Mouse (Mus musculus) layer of hippocampus, adult 9-10 months (tissue): ENCODE results near the gene Arrdc4.

Experiments
- DNase-seq: peaks from one replicate; pipeline ENCODE4 v3.0.0; 2022; ENCODE audit warnings: low spot score

The Arrdc4 gene

DNA sequence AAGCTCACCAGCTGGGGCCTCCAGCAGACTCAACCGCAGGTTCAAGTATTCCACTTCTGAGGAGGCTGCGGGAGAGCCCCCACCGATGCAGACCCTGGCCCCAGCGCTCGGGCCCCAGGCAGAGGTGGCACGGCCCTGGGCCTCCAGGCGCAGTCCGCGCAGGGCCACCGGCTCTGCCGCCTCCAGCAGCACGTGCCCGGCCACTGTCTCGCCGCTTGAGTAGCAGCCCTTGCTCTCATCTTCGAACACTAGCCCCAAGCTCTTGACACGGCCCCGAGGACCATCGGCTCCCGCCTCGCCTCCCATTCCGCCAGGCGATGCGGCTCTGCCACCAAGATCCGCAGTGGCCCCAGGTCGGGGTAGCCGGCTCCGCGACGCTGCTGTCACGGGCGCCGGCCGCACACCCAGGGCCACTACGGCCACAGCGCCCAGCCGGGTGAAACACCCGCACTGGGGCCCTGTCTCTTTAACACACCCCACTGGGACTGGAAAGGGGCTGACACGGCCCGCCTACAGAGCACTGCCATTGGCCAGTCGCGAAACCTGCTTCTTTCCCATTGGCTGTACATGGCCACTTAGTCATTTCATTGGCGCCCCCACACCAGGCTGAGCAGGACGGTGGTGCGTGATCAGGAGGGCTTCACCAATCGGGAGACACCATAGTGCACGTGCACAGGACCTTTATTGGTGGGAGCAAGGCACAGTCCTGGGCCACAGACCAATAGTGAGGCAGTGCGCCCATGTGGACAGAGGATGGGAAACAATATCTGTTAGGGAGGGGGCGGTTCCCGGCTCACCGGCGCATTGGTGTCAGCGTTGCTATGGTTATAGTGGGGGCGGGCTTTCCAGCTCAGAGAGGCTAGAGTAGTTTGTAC lies at the start of gene Arrdc4:
Arrdc4 (minus strand) TSS at position 481 of the 875 bp plus-strand sequence.
- peak; percentile 99 for DNase-seq

DNA sequence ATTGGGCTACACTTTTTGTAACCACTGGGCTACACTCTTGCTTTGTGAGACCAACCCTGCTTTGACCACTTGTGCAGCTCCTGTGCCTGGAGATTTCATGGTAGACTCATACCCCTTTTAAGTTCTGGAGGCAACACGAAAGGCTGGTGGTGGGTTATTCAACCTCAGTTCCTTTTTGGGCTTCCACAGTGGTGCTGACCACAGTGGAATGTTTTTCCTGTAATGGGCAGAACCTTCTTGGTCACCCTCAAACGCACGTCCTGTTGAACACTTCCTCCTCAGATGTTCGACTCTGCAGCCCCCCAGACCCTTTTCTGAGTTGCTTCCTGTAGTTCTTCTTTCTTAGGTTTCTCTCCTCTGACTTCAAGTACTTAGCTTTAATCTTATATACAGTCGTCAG lies 46.5 kb upstream of the Arrdc4 start:
- DNase-seq = no peak

DNA sequence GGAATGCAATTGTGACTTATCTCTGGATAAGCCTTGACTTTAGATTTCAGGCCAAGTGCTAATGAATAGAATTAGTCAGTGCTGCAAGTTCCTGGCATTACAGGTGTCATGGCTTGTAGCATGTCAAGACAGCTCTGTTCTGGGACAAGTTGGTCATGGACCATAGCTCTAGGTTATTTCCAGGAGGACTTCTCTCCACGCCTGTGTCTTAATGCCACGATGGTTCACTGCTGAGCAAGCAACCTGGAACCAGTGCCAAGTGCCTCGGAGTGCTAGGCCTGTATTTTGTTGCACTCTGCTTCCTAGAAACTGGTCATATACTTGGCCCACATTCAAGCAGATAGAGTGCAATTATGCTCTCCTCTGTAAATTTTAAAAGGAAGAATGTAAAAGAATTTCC lies 39.7 kb upstream of the Arrdc4 start:
- no peak for DNase-seq

DNA sequence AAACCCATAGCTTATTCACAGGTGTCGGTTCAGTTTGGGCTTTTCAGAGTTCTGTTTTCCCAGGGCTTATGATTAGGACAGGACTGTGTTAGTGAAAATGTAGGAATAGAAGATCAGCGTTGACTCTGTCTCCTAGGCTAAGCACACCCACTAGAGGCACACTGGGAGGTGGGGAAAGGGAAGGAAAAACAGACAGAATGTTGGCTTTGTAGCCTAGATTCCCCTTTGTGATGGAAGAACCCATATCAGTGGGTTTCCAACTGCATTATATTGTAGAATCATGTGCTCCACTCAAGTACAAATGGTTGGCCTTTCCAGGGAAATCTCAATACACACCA lies 22.7 kb upstream of the Arrdc4 start:
- DNase-seq = no peak

DNA sequence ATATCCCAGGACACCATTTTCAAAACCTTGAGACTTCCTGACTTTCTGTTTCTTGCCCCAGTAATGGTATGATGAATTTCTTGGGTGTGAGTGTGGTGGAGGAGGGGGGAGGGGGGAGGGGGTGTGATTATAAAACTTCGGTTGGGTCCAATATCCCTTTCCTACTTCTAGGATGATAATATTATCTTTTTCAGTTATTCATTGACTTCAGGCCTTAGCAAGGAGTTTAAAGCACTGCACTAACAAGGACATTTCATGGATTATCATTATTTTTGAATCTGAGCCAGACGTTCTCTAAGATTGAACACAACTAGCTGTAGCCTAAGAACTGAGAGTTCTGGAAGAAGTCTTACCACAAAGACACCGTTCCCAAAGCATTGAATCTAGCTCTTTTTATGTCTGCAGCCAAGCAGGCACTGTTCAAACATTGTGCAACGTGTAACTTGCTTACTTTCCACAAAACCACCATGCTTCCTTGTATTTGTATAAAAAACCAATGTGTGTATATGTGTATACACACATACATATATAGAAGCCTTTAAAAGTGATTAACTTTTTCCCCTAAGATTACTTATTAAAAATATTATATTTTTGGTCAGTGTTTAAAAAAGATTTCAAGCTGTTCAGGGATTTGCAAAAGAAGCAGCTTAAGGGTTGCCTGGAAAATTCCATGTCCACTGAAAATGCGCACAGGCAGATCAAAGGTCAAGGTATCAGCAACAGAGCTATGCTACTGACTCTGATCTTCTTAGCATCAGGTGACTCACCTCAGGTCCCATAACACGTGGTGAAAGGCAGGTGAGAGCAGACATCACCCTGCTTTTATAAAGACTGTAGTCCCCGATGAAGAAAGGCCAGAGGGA lies 22.1 kb upstream of the Arrdc4 start:
- no peak for DNase-seq

DNA sequence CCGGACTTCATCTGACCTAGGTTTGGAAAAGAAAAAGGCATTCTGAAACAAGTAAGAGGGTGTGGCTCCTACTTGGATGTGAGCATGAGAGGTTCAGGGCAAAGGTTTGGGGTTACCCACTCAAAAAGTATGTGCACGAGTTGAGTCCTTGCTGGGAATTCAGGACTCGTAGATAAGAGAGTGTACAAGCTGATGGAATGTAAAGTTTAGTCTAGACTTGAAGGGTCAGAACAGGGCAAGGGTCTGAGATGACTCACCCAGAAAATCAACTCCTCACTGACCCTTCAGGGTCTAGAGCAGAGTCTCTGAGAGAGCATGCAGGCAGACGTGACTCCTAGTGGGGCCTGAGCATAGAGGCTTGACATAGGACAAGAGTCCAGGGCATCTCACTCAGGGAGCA lies 16.9 kb upstream of the Arrdc4 start:
- no peak for DNase-seq

DNA sequence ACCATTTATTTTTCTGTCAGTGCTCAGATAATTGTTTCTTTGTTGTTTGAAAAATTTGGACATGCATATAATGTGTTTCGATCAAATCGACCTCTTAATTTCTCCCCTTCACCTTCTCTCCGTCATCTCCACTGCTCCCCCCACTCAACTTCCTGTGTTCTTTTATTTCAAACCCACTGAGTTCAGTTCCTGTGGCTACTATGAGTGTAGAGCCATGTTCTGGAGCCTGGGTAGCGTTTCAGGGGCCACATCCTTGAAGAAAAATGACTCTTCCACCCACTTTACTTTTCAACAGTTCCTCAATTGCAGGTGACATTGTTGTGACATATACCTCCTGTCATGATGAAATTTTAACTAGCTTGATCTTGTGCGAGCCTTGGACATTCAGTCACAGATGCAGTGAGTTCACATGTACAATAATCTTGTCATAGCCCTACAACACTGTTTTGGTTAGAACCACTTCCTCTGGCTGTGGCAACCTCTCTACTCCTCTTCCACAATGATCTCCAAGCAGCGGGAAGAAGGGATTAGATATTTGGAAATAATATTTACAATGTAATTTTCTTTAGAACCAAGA lies 10.2 kb upstream of the Arrdc4 start:
- DNase-seq = no peak

DNA sequence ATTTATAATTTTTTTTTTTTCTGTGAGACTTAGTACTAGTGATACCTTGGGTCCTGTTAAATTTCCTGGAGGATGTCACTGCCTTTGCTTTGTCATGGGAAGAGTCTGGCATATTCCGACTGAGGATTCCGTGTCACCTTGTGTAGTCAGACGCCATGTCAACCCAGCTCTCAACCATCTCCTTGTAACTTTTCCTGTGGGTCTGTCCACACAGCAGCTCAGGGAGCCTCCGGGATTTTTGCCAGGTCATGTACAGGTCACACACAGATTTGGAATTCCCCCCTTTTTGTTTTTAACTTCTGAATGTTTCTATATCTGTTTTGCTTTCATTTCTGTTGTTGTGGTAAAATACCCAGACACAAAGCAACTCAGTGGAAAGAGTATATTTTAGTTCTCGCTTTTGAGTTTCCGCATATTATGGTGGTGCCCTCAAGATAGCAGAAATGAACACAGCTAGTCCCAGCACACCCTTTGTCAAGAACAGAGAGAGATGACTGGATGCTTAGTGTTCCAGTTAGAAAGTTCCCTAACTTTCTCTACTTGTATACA lies 7.7 kb upstream of the Arrdc4 start:
- no peak for DNase-seq

DNA sequence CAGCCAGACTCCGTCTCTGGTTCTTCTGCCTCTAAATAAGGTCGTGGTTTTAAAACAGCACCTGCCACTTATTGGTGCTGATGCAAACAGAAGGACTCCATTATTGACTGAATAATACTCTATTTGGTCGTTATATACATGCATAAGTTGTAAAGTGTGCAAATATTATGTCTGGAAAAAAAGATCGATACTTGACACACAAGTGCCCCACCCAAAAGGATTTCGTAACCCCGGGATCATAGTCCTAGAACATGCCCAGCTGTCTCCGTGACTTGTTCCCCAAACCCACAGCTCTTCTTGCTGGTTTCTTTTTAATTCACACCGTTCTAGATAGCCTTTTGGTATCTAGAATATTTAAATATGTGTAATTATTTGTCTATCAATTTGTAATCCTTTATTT lies 878 bp upstream of the Arrdc4 start:
- DNase-seq = no peak

DNA sequence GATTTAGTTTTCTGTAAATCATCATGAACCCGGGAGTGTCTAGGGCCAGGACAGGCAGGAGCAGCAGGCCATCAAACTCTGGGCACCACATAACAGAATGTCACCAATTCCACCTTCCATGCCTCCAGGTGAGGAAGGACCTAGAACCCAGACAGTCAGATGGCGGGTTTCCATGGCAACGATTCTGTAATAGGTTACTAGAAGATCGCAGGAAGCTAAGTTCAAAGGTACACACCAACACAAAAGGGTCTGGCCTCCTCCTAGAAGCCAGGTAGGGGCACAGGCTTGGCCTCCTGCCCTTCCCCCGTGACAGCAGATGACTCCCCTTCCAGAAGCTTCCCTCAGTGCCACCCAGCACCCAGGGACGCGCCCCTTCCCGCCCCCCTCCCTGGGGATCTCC lies 680 bp downstream of the Arrdc4 start:
- DNase-seq = no peak

DNA sequence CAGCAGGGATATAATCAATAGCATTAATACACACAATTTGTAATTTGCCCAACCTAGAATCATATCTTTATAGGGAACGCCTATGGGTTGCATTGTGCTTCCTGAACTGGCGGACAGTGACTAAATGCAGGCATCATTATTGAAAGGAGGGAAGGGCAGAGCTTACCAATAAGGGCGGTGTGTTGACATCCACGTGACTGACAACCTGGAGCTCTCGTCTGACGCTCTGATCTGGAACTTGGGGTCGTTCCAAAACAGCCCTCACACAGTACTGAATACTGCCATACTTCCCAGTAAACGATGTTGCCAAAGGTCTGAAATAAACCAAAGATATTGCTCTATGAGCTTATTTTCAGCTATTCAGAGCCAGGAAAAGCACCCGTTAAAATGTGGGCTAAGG lies 4.4 kb downstream of the Arrdc4 start:
- no peak for DNase-seq

DNA sequence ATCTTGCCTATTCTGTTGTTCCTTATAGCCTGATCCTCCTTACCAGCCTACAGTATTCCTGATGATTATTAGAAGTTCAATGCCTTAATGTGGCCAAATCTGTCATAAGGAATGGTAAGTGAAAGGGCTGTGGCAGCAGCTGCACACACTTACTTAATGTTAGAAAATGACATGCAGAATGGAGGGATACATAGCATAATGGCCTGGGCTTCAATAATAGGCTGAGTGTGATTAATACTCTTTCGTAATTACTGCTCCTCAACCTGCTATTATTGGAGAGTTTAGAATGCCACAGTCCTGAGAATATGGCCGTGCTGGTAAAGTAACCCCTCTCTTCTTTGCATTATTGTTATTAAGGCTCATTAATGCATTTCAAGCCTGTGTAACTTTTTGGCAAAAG lies 4.8 kb downstream of the Arrdc4 start:
- DNase-seq = no peak

DNA sequence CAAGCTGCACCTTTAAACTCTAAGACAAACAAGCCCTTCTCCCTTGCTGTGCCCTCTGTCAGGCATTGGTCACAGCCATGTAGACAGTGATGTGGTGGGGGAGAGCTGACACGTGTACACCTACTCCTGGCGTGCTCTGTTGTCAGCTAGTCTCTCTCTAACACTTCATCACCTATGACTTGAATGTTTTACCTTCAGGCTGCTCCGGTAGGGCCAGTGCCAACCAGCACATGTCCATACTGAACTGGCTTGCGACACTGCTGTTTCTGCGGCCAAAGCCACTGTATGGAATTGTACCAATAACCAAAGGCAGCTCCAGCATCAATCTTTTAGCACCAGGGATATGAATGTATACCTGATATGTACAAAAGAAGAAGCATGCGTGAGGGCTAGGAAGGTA lies 8.3 kb downstream of the Arrdc4 start:
- DNase-seq = no peak

DNA sequence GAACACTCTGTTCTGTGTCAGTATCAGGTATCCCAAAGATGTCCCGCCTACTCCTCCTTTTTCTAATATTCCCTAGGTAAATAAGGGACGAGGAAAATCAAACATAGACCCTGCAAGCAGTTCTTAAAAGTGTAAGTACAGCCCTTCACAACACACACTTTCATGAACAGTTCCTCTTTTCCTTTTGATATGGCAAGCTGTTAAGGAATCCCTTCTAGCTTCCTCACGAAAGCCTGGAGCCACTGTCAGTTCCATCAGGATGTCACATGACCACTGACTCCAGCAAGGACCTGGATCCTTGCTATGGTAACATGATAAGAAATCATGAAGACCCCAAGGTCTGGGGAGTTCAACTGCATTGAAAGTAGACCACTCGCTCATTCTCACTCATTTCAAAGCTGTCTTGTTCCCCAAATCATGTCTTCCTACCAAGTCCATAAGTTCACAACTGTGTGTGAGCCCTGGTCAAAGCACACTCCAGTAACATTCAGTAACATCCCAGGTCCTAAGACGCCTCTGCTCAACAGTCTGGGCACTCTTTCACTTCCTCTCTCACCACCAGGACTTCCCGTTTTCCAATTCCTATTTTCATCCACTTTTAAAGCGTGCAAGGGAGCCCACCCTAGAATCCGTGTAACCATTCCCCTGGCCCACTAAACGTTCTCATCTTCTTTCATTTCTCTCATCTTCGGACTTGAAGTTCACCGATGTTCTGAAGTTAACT lies 10.2 kb downstream of the Arrdc4 start:
- no peak for DNase-seq

DNA sequence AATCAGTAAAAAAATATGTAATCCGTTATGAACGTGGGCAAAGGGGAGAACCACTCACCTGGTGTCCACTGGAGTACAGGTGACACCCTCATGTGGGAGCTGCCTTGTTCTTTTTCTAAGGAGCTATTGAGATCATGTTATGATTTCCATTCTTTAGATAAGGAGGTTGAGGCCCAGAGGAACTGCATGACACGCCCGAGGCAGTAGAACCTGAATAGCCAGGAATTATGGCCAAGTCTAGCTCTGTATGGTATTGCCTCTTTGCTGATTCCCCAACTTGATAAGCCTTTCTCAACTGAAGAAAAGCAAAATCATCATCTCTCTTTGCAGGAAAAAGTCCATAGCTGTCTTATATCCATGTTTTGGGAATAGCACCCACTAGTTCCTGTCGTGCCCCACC lies 22.7 kb downstream of the Arrdc4 start:
- DNase-seq = no peak

DNA sequence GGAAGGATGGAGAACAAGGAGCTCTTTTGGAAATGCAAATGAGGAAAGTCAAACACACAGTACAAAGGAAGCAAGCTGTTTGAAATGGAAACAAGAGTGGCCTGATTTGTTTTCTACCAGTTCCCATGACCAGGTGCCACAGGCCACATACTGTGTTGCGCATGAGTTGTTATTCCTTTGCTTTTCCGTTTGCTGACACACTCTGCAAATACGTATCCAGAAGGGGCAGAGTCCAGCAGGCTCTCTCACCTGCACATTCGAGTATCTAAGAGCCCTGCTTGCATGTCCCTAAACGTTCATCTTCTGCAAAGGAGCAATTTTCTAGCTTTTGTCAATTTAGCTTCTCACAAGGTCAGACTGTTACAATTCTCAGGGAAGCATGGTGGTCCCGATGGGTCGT lies 24.3 kb downstream of the Arrdc4 start:
- DNase-seq = no peak

DNA sequence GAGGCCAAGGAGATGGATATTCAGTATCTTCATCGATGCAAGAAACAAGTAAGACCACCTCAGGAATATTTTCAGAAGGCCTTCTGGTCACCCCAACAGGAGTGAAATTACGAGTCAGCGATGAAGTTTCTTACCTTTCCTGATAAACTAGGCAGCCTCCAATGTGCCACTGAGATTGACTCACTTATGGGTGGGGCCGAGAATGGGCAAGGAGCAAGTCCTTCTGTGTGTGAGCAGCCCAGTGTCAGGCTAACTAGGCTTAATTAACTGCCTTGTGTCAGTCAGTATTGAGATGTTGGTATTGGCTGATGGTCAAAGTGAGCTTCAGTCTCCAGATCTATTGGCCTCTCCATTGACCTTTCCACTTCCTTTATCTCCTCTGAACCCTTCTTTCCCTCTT lies 27.5 kb downstream of the Arrdc4 start:
- no peak for DNase-seq

DNA sequence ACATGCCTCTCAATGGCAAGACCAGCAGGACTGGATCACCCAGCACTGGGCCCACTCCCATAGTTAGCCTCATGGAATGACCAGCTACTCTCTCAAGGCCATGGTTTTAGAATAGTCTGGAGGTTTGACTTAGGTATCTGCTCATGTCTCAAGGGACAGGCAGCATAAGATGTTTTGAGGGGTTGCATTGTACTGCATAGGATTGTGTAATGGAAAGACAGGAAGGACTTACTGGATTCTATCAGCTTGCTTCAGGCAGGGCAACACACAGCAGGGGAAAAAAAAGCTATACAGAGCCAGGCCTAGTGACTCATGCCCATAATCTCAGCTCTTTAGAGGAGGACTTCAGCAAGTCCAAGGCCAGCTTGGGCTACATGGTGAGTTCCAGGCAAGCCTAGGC lies 31.1 kb downstream of the Arrdc4 start:
- no peak for DNase-seq

DNA sequence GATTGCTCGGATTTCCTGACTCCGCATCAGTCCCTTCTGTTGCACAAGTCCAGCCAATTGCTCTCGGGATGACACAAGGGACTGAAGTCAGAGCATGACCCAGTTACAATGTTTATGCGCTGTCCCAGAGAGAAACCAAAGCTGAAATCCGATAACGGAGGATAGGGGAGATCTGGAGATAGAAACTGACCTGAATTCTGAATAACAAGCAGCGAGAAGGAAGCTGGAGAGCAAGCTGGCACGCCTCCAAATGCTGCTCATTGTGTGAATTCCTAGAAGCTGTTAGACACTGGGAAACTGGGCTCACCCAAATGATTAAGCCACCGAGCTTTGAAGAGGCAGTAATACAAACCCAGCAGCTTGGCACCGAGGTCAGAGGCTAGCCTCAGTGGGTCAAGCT lies 31.5 kb downstream of the Arrdc4 start:
- peak; percentile 22 for DNase-seq

DNA sequence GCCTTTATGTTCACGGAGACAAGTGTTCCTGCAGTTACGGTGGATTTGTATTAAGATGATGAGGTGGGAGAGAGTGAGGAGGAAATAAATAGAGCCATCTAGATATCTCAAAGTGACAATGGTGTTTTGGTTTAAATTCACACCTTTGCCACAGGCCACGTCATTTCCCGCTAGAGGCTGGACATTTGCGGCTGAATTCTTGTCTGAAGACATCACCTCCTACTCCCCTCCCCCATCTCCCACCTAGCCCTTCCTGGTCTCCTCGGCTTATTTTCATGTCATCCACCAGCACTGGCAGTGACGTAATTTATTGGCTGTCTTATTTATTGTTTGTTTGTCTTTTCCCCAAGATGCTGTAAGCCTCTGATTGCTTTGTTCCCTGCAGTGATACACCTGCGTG lies 32.1 kb downstream of the Arrdc4 start:
- no peak for DNase-seq

DNA sequence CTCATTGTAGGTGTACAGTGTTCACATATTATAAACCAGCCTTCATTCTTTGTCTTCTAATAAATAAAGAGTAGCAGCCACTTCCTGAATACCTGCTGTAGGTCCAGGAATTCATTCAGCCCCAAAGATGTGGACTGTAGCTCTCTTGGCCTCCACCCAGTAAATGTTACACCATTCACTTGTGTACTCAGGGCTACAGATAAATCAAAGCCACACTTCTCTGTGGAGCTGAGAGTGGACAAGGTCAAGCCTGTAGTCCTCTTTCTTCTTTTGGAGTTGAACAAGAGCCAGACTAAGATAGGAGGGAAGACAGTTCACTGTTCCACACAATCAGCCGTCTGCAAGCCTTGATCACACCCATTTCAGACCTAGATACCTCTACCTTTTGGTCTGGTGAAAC lies 36.1 kb downstream of the Arrdc4 start:
- no peak for DNase-seq

DNA sequence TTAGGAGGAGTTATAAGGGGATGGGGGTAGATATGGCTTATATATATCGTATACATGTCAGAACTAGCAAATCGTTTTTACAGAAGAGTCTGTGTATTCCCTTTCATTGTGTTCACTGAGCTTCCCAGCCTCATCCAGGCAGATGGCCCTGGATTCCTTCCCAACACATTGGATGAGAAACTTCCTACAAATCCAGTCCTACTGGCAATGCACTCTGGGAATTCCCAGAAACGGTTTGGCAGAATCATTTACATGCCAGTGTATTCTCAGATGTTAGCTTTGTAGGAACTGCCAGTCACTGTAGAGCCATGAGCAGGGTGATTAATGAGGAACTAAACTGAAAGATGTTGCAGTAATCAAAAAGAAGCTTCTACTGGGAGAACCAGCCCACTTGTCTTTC lies 36.6 kb downstream of the Arrdc4 start:
- DNase-seq = peak; percentile 16
